Mouse (Mus musculus) forelimb bud, embryonic 11.5 days (tissue): ENCODE data around the gene Myl9.
"Not testable (repeated sequence)": the region's sequence is repeated elsewhere in the genome, so short reads cannot be mapped to it uniquely, and the experiment has no call there.

ENCODE experiments used
- DNase-seq: peaks from one replicate; pipeline ENCODE4 v3.0.0-alpha.2; 2012; ENCODE audit warnings: low read depth, low spot score

Myl9 gene

GRCm38 (mm10) chr2:156784016-156784585 is 8.9 kb downstream of the Myl9 start:
- no peak for DNase-seq

- DNase-seq = no peak
Measured at GRCm38 (mm10) chr2:156784891-156785290, 9.7 kb downstream of the Myl9 start.

GRCm38 (mm10) chr2:156786369-156786768 is 11.1 kb downstream of the Myl9 start:
- DNase-seq = not testable (repeated sequence)

- DNase-seq = no peak
Measured at GRCm38 (mm10) chr2:156787090-156787775, 12.0 kb downstream of the Myl9 start.

GRCm38 (mm10) chr2:156787776-156788105 is 12.5 kb downstream of the Myl9 start:
- DNase-seq = no peak

- DNase-seq = no peak
Measured at GRCm38 (mm10) chr2:156788836-156789235, 13.6 kb downstream of the Myl9 start.

- no peak for DNase-seq
Measured at GRCm38 (mm10) chr2:156798516-156798915, 23.3 kb downstream of the Myl9 start.

- no peak for DNase-seq
Measured at GRCm38 (mm10) chr2:156801045-156801444, 25.8 kb downstream of the Myl9 start.

- DNase-seq = not testable (repeated sequence)
Measured at GRCm38 (mm10) chr2:156802116-156802515, 26.9 kb downstream of the Myl9 start.

- no peak for DNase-seq
Measured at GRCm38 (mm10) chr2:156803698-156804372, 28.6 kb downstream of the Myl9 start.

GRCm38 (mm10) chr2:156804589-156804988 is 29.4 kb downstream of the Myl9 start:
- DNase-seq = no peak

GRCm38 (mm10) chr2:156806886-156807285 is 31.7 kb downstream of the Myl9 start:
- DNase-seq = no peak

- DNase-seq = peak; percentile 80
Measured at GRCm38 (mm10) chr2:156809579-156809978, 34.4 kb downstream of the Myl9 start.

GRCm38 (mm10) chr2:156810716-156811115 is 35.5 kb downstream of the Myl9 start:
- DNase-seq = no peak

GRCm38 (mm10) chr2:156811556-156811955 is 36.3 kb downstream of the Myl9 start:
- no peak for DNase-seq

GRCm38 (mm10) chr2:156814344-156814801 is 39.2 kb downstream of the Myl9 start:
- peak; percentile 34 for DNase-seq

- DNase-seq = no peak
Measured at GRCm38 (mm10) chr2:156814893-156815292, 39.7 kb downstream of the Myl9 start.

GRCm38 (mm10) chr2:156815412-156815811 is 40.2 kb downstream of the Myl9 start:
- DNase-seq = no peak

- DNase-seq = no peak
Measured at GRCm38 (mm10) chr2:156816116-156816515, 40.9 kb downstream of the Myl9 start.

GRCm38 (mm10) chr2:156825128-156825527 is 49.9 kb downstream of the Myl9 start:
- DNase-seq = not testable (repeated sequence)
